Mouse (Mus musculus) G1E-ER4 (cell line): ENCODE measurements around the gene Bscl2. TPM values are rescaled to one million over a fixed set of nuclear protein-coding genes. Genes with fewer than 3 reads are reported as not detected.
A peak's percentile ranks its signal among the peaks of the same experiment; 100 is the strongest.

Source experiments
- GATA1 ChIP-seq: IDR thresholded peaks from one replicate; pipeline ENCODE4 v1.8.0; 2012; ENCODE audit warnings: low read length, inconsistent platforms
- polyA plus RNA-seq: library from polyadenylated mRNA; stranded (reverse); fragments of >175 nt; gene quantifications from 2 replicates; pipeline ENCODE4 v1.2.3, GENCODE M21; 2012

The Bscl2 gene
- polyA plus RNA-seq, 1 experiment: 9.4 TPM

GRCm38 (mm10) chr19:8886916-8887584 lies 49.8 kb downstream of the Bscl2 start:
- TF ChIP-seq GATA1: no peak

- TF ChIP-seq GATA1: peak; percentile 21
Measured at GRCm38 (mm10) chr19:8887585-8888463, 50.6 kb downstream of the Bscl2 start.

GRCm38 (mm10) chr19:8888511-8889385 lies 51.5 kb downstream of the Bscl2 start, which contains the start of the genes 1810009A15Rik and Gm49416:
Gene 1810009A15Rik, plus strand, starts transcription at chr19:8888853.
Gene Gm49416, plus strand, starts transcription at chr19:8888926.
- no peak for TF ChIP-seq GATA1

- TF ChIP-seq GATA1: no peak
Measured at GRCm38 (mm10) chr19:8892829-8893766, 55.8 kb downstream of the Bscl2 start, which contains the start of gene Ints5. Gene Ints5, plus strand, starts transcription at chr19:8893005.

GRCm38 (mm10) chr19:8895397-8895960 lies 58.2 kb downstream of the Bscl2 start:
- no peak for TF ChIP-seq GATA1

- TF ChIP-seq GATA1: no peak
Measured at GRCm38 (mm10) chr19:8897865-8898495, 60.7 kb downstream of the Bscl2 start, which contains the start of gene Ganab. Gene Ganab, plus strand, starts transcription at chr19:8898071.

Other genes starting within 250 kb of the Bscl2 start
- not detected in 2 replicates for gene Slc22a8, start 246.2 kb upstream of the Bscl2 start, polyA plus RNA-seq
- not detected in 2 replicates for gene Slc22a6, start 219.4 kb upstream of the Bscl2 start, polyA plus RNA-seq
- 0.02 and 0.12 TPM in 2 replicates for gene Chrm1, start 173.7 kb upstream of the Bscl2 start, polyA plus RNA-seq
- gene Slc3a2, start 114.1 kb upstream of the Bscl2 start, polyA plus RNA-seq: 180 and 242 TPM in 2 replicates
- 45.8 and 52.0 TPM in 2 replicates for gene Wdr74, start 101.6 kb upstream of the Bscl2 start, polyA plus RNA-seq
- gene 1700092M07Rik, start 96.7 kb upstream of the Bscl2 start, polyA plus RNA-seq: 1.8 and 2.1 TPM in 2 replicates
- 13.4 and 17.1 TPM in 2 replicates for gene Stx5a, start 96.1 kb upstream of the Bscl2 start, polyA plus RNA-seq
- 23.2 and 29.3 TPM in 2 replicates for gene Nxf1, start 80.4 kb upstream of the Bscl2 start, polyA plus RNA-seq
- 3.6 and 4.5 TPM in 2 replicates for gene Tmem223, start 66.5 kb upstream of the Bscl2 start, polyA plus RNA-seq
- 50.4 and 51.8 TPM in 2 replicates for gene Tmem179b, start 63.0 kb upstream of the Bscl2 start, polyA plus RNA-seq
- 42.9 and 51.9 TPM in 2 replicates for gene Taf6l, start 51.0 kb upstream of the Bscl2 start, polyA plus RNA-seq
- gene Polr2g, start 38.9 kb upstream of the Bscl2 start, polyA plus RNA-seq: 8.1 and 8.9 TPM in 2 replicates
- 1.4 and 1.9 TPM in 2 replicates for gene Zbtb3, start 34.9 kb upstream of the Bscl2 start, polyA plus RNA-seq
- 2.1 and 3.1 TPM in 2 replicates for gene Ttc9c, start 18.1 kb upstream of the Bscl2 start, polyA plus RNA-seq
- 100 and 147 TPM in 2 replicates for gene Hnrnpul2, start 17.5 kb upstream of the Bscl2 start, polyA plus RNA-seq
- 110 and 157 TPM in 2 replicates for gene AC129217.1, start 7.7 kb upstream of the Bscl2 start, polyA plus RNA-seq
- not detected in 2 replicates for gene Gng3, start 1.7 kb downstream of the Bscl2 start, polyA plus RNA-seq
- not detected in 2 replicates for gene Lrrn4cl, start 13.3 kb downstream of the Bscl2 start, polyA plus RNA-seq
- 262 and 324 TPM in 2 replicates for gene Ubxn1, start 34.0 kb downstream of the Bscl2 start, polyA plus RNA-seq
- gene Uqcc3, start 43.5 kb downstream of the Bscl2 start, polyA plus RNA-seq: 63.4 and 71.1 TPM in 2 replicates
- 0.46 and 0.48 TPM in 2 replicates for gene Lbhd1, start 46.3 kb downstream of the Bscl2 start, polyA plus RNA-seq
- gene Gm49403, start 46.5 kb downstream of the Bscl2 start, polyA plus RNA-seq: not detected in 2 replicates
- gene 1810009A15Rik, start 51.4 kb downstream of the Bscl2 start, polyA plus RNA-seq: 63.6 and 93.2 TPM in 2 replicates
- gene Gm49416, start 51.5 kb downstream of the Bscl2 start, polyA plus RNA-seq: 12.7 and 33.2 TPM in 2 replicates
- 50.3 and 53.9 TPM in 2 replicates for gene Ints5, start 55.5 kb downstream of the Bscl2 start, polyA plus RNA-seq
- gene Ganab, start 60.6 kb downstream of the Bscl2 start, polyA plus RNA-seq: 45.9 and 48.4 TPM in 2 replicates
- gene B3gat3, start 82.9 kb downstream of the Bscl2 start, polyA plus RNA-seq: 110 and 120 TPM in 2 replicates
- gene Rom1, start 91.9 kb downstream of the Bscl2 start, polyA plus RNA-seq: 29.4 and 38.6 TPM in 2 replicates
- gene Eml3, start 92.1 kb downstream of the Bscl2 start, polyA plus RNA-seq: 100 and 115 TPM in 2 replicates
- 75.9 and 85.0 TPM in 2 replicates for gene Mta2, start 104.4 kb downstream of the Bscl2 start, polyA plus RNA-seq
- 53.5 and 54.6 TPM in 2 replicates for gene Tut1, start 116.4 kb downstream of the Bscl2 start, polyA plus RNA-seq
- gene Eef1g, start 129.6 kb downstream of the Bscl2 start, polyA plus RNA-seq: 60.0 and 221 TPM in 2 replicates
- gene Ahnak, start 151.8 kb downstream of the Bscl2 start, polyA plus RNA-seq: 0.31 and 1.3 TPM in 2 replicates